Mouse (Mus musculus): ENCODE results near the gene Homer2. TPM values are rescaled to one million over a fixed set of nuclear protein-coding genes. Genes with fewer than 3 reads are reported as not detected.

The Homer2 gene
- polyA plus RNA-seq, 1 experiment = 29.3 TPM

DNA sequence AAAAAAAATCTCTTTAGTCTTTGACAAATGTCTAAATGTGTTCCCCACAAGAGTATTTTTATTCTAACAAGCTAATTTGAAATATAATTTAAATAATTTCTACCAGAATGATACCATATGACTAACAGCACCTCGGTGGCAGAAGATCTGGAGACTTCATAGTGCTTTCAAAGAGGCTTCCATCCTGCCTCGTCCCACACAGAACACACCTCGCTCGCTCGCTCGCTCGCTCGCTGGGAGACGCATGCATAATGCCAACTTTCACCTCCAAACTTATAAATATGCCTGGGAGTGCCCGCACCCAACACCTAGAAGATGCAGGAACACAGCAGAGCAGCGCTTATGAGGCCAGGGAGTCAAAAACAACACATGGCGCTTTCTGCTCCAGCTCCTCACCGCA lies 9.0 kb downstream of the Homer2 start:
- no peak for DNase-seq (ENCODE audit: low spot score)

DNA sequence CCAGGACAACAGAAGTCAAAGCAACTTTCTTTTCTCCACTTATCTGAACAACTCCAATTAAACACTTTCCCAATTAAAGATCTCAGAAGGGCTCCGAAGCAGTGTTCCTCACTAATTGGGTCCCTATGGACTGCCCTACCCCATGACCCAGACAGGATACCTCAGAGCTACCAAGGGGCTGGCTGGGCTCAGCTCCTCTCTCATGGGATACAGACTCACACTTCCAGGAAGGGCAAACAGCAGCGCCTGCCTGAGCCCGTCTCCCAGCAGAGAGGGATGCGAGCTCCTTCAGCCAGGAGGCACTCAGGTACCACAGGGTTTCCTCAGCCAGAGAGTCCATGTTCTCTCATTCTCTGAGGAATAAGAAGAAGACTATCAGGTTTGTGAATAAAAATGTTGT lies 9.4 kb downstream of the Homer2 start:
- DNase-seq (ENCODE audit: low spot score) = no peak

DNA sequence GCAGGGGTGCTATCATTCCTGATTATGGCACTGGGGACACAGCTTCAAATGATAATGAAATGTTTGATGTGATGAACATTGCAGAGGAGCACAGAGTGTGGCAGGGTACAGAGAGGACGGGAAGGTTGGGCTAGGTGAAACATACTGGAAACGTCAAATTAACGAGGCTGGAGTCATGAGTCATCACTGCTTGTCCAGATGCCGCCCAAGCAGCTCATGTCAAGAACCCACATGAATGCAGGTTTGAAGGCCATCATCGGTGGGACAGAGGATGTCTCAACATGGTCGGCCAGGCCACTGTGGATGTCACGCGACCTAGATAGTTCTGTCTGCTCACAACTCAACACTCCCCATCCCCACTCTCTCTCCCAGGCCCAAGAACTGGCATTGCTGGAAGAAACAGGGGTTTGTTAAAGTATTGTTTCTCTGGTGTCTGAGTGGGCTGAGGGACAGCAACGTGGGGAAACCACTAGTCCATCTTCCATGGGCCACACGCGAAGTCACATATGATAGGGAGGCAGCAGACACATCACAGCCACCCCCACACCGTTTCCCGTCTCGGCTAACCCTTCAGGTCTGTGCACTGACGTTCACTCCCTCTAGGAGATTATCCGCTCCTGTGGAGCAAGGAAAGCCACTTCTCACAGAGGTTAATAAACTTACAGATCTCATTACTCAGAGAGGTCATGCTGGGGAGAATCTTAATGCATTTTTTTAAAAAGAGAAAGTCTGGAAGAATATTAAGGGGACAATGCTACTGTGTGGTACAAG lies 11.4 kb downstream of the Homer2 start:
- DNase-seq (ENCODE audit: low spot score) = no peak

DNA sequence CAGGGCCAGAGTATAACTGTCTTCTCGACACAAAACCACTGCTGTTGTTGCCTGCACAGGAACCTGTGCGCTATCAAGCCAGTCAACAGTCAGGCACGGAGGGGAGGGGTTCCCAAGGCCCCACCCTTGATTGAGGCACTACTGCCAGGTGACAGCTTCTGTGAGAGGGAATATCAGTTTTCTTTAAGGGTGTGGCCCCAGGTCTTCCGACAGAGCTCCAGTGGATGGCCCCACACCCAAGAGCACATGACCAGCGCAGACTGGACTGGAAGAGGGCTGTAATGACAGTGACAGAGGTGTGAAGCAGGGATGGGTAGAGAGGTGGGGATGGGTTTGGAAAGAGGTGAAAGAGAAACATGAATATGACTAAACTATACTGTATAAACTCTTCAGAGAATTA lies 16.3 kb downstream of the Homer2 start:
- DNase-seq (ENCODE audit: low spot score) = no peak

DNA sequence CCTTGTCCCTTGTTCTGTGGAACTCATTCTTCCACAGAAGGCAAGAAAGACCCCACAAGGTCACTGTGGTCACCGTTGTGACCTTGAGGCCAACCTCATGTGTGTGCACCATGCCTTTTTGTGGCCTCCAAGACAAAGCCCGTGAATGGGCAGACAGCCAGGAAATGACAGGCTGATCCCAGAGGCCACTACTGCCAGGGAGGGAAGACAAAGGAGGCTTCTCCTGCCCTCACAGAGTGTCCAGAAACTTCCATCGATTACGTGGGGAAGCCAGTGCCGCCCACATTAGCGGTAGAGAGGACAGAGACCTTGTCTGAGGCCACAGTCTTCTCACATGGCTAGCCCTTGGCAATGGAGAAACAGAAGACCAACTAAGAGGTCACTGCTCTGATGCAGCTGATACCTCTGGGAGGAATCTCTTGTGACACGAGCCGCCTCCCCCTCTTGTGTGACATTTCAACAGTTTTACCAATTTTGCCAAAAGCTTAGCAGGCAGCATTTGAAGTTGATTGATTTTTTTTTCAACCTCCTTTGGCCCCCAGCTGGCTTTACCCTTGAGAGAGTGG lies 18.1 kb downstream of the Homer2 start:
- no peak for DNase-seq (ENCODE audit: low spot score)

DNA sequence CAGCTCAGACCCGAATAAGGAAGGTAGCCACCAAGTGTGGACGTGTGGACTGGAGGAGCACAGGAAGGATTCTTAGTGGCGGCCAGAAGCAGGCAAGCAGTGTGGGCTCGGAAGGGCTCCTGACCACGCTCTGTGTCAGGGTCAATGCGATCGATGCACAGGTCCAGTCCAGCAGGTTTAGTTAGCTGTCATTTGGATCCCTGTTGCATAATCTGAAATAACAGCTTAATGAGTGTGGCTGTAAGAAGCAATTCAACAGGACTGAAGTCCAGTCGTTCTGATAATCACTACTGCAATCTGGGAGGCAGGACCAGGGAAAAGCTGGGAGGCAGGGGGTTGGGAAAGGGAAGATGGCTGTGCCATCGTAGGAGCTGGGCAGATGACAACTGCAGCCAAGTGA lies 18.9 kb downstream of the Homer2 start:
- no peak for DNase-seq (ENCODE audit: low spot score)

DNA sequence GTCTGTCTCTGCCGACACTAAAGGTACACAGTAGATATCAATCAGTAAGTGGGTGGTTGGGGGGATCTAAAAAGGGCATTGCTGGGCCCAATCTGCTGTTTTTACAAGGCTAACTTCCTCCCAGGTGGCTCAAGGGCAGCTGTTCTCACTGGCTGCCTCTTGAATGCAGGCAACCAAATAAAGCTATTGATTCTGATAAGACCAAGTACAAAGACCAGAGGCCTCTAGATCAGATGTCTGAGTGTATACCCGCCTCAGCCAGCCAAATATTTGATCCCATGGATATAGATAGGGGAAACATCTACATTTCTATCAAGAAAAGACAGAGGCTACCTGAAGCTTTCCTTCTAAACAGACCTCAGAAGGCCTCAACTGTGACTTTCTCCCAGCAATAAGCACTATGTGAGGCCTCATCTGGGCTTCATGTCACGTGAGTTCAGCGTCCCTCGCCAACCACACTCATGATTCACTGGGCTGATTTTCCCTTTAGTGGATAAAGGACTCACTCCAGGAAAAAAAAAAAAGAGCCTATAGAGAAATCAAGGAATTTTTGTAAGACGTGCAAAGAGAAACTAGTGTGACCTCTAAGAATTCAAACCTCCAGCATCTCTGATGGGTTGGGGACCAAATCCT lies 19.5 kb downstream of the Homer2 start:
- no peak for DNase-seq (ENCODE audit: low spot score)

DNA sequence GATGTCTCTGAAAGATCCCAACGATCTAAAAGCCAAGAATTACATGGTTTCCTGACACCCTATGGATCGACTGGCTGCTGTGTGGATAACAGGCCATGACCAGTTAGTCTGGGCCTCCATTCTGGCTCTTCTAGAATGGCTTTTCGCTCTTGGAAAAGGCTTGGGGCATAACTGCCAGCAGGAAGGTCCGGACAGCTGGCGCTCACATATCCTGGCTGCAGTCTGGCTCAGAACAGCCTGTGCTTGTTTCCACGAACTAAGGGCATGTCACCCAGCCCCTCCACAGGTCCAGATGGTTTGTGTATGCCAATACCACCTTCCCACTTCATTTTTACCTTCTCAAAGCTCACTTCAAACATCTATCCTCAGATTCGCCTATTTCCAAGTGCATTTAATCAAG lies 22.0 kb downstream of the Homer2 start:
- DNase-seq (ENCODE audit: low spot score) = no peak

DNA sequence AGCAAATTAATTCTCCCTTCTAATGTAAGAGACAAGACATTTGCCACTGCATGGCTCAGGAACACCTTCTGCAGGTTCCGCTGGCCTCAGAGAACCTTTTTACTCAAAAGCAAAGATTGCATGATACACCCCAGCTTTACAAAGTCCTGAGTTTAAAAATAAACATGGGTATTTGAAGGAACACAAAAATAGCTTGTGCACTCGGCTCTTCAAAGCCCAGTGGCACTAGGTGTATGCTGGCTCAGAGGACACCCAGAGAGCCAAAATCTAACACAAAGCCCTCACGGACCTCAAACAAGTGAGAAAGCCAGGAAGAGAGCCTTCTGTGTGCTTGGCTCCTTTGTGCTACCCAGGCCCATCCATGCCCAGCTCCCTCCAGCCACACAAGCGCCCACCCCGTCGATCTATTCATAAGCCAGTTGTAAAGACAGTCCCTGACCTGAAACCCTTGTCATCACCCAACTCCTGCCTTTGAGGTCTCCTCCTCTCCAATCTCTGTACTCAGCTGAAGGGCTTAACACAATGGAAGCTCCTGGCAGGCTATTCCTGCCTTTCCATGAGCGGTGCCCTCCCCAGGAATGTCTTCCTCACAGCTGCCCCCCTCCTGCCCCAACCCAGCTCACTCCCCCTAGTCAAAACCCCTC lies 23.4 kb downstream of the Homer2 start:
- DNase-seq (ENCODE audit: low spot score) = no peak

DNA sequence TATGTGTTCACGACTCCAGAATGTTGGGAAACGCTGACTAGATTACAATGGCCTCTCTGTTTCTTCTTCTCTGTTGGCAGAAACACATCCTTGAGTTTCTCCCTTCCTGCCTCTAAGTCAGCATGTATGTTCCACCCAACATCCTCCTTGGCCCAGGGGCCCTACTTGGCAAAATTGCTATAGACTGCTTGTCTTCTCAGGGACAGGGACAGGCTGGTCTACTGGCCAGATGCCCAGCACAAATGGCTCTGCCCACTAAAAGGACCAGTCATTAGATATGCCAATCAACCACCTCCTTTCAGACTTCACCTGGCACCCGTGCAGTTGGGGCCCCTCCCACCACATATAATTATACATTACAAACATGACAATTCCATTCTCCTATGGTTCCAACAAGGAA lies 25.9 kb downstream of the Homer2 start:
- no peak for DNase-seq (ENCODE audit: low spot score)

DNA sequence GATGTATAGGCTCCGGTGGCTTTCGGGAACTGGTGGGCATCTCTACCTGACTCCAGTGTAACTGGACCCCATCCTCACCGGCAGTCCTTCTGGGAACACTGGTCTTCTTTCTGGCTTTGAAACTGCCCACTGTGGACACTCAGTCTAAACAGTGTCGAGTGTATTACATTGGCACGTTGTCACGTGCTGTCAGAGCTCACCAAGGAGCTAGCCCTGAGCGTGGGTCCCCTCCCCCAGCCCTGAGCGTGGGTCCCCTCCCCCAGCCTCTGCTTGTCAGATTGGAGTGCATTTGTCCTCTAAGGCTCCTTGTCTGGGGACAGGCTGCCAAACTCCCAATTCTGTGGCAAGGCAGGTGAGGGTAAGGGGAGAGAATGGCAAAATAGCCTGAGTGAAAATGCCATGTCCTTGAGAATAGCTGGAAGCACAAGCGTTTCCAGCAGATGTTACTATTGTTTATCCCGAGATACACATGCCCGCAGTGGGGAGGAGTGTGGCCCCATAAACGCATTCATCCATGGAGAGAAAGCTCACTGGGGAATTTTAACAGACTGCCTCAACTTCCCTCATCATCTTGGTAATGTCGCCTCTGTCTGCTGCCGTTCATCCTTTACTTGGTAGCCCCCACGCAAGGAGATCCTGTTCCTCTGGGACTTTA lies 33.8 kb downstream of the Homer2 start:
- no peak for DNase-seq (ENCODE audit: low spot score)

DNA sequence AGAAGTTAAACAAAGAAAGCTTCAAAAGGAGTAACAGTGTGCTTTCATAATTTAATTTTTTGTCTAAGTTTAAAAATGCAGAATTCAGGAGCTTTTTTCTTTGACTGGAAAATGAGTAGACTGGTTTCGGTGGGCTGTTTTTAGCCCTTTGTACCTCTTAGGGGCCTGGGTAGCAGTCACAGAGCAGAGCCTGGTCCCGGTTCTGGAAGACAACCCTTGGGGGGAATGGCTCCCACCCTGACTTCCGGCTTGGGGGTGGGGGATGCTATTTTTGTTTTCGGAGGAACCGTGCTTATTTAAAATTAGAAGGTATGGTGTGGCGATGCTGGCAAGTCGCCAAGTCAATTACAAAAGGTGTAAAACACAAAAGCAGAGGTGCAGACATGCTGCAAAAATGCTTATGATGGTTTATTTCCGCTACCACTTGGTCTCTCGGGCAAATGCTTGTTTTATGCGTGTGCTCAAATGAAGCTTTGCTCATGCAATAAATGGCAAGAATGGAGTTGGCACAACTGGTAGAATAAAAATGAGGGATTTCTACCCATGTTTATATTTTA lies 34.5 kb downstream of the Homer2 start:
- no peak for DNase-seq (ENCODE audit: low spot score)

DNA sequence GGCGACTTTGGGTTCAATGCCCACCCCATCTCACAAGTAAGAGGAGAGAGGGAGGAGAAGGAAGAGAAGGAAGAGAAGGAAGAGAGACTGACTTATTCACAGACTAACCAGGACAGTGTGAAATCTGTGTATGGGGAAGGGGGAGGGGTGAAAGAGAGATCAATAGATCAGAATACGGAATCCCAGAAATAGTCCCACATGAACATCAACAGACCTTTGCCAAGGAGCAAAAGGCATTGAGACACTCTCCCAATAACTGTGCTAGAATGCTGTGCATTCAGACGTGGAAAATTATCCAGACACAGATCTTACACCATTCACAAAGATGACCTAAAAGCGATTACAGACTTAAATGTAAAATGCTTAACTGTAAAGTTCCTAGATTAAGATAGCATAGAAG lies 40.2 kb downstream of the Homer2 start:
- DNase-seq (ENCODE audit: low spot score) = no peak

DNA sequence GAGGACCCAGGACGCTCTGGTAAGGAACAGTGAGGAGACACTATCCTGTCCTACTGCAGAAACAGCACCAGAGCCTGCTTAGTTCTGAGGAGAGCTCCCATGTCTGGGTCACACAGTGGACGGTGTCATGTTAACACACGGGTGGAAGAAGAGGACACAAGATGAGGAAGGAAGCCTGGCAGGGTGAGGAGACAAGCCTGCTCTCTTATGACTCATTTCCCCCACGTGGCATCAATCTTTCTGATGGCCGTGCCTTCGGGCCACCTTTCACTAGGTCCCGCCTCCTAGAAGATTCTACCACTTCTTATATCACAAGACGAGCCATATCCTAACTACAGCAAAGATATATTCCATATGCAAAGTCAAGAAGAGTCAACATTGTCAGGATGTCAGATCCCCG lies 40.7 kb downstream of the Homer2 start:
- DNase-seq (ENCODE audit: low spot score) = no peak

DNA sequence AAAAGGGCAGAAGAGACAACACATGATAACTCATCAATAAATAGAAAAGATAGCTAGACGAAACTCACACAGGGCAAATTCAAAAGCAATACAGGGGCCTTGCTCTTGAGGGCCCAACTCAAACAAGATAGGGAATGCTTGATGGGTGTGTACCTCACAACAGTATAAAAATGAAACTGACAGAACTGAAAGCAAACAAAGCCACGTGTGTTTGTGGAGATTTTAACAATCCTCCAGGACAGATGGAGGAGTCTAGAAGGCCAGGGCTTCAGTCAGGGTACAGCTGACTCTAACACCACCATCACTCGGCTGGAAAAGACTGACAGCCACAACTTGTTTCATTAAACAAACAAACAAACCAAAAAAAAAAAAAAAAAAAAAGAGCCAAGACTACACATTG lies 44.3 kb downstream of the Homer2 start:
- no peak for DNase-seq (ENCODE audit: low spot score)

DNA sequence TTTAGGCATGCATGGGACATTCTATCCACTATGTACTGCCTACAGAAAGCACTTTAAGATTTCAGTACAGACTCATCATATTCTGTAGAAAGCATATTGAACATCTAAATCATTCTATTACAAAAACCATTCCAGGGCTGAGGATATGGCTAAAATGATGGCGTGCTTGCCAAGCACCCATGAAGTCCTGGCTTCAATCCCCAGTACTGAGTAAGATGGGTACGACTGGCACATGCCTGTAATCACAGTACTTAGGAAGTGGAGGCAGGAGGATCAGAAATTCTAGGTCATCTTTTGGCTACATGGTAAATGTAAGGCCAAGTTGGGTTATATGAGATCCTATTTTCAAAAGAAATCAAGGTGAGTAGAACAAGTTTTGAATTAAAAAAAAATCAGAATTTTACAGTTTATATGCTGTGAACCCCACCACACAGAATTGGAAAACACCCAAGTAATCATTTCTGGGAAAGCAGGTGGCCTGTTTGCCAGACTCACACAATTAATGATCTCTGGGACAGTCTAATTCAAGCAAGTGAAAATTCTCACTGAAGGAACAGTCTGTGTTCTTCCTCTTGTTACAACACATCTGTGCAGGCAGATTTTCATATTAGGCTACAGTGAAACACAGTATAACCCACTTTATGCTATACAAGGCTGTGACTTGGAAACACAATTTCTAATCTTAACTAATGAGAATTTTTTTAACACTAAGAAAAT lies 49.5 kb downstream of the Homer2 start:
- no peak for DNase-seq (ENCODE audit: low spot score)

DNA sequence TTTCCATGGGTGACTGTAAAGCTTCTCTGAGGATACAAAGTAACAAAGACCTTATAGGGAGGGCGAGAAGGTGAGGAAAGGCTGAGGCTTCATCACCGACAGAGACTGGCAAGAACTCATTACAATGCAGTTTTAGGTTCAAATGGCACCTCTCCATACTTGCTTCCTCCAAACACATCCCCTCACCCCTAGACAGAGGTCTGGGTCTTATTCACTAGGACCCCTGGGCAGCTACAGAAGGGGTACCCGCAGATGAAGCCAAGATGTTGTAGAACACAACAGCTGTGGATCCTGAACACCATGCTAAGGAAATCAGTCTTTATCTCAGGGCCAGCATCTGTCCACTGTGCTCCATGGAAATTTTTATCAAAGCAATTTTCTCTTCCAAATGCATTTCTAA lies 50.3 kb downstream of the Homer2 start:
- no peak for DNase-seq (ENCODE audit: low spot score)

DNA sequence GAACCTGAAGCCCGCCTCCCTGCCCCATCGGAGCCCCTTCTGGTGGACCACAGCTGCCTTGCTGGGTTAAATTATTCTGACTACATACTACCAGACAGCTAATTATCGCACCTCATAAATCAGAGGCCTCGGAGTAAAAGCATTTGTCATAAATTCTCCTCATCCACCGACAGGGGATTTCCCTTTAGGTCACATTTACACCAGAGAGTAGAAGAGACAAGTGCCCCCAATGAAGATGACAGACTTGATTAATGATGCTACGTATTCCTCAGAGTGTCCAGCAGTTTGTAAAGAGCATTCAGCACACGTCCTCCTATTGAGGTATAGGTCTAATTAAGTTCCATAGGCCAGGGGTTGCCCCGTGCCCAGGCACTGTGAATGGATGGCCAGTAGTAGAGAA lies 50.7 kb downstream of the Homer2 start:
- no peak for DNase-seq (ENCODE audit: low spot score)

DNA sequence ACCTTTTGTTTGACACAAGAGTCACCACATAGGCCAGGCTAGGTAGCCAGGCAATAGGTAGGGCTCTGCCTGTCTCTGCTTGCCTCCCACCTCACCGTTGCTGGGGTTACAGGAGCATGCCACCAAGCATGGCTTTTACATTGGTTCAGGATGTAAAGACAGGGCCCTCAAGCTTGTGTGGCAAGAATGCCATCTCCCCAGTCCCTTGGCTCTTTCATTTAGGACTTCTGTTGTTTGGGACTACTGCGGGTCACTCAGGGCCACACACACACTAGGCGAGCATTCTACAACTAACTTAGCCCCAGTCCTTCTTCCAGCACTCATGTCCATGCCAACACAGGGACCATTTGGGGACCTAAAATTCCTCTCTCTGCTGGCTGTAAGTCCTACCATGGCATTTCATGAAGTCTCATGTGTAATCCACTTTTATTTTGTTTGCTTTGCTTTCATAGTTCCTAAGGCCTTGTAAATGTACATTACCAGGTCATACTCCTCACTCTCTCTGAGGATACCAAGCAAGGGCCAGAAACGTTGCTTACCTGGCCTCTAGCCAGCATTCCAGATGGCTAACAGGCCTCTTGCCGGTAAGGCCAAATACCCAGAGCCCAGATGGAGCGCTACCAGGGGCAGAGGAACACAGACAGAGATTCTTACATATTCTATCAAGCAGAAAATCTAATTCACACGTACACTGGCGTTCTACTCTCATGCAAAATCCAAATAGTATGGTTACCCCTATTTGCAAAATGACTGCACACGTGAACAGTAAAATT lies 52.2 kb downstream of the Homer2 start:
- DNase-seq (ENCODE audit: low spot score) = no peak

DNA sequence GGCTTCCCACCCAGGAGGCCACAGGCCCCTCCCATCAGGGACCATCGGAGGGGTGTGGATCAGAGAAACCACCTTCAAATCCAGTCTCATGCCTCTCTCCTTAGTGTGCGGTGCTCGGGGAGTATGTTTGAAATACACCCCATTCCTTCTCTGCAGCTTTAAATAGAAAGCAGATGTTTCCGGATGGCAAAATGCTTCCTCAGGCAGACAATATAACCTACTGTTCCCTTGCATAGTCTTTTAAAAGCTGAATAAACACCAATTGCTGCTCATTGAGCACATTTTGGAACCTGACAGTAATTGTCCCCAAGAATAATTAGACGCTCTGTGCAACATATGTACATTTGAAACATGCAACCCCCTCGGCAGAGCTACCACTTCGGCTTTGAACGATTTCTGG lies 53.3 kb downstream of the Homer2 start:
- DNase-seq (ENCODE audit: low spot score) = no peak

DNA sequence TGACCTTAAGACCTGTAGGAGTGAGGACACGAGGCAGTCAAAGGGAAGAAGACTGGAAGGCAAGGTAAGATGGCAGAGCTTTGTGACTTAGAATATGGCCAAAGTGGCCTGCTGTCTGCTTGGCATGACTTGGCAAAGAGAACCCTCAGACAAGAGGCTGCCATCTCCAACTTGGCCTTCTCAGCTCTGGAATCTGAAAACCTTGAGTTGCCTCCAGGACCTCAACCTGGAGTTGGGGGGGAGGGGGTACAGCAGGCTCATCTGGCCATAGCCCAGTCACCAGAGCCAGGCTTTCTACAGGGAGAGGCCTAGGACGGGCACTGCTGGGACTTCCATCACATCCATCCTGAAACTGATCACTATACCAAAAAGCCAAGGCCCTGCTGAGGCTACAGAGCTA lies 55.0 kb downstream of the Homer2 start:
- no peak for DNase-seq (ENCODE audit: low spot score)

All from urinary bladder, adult 2 months (tissue).